Mouse (Mus musculus): ENCODE measurements around the gene Dapk1.
A peak's percentile ranks its signal among the peaks of the same experiment; 100 is the strongest.
"Not testable (repeated sequence)": the region's sequence is repeated elsewhere in the genome, so short reads cannot be mapped to it uniquely, and the experiment has no call there.

The Dapk1 gene

DNA sequence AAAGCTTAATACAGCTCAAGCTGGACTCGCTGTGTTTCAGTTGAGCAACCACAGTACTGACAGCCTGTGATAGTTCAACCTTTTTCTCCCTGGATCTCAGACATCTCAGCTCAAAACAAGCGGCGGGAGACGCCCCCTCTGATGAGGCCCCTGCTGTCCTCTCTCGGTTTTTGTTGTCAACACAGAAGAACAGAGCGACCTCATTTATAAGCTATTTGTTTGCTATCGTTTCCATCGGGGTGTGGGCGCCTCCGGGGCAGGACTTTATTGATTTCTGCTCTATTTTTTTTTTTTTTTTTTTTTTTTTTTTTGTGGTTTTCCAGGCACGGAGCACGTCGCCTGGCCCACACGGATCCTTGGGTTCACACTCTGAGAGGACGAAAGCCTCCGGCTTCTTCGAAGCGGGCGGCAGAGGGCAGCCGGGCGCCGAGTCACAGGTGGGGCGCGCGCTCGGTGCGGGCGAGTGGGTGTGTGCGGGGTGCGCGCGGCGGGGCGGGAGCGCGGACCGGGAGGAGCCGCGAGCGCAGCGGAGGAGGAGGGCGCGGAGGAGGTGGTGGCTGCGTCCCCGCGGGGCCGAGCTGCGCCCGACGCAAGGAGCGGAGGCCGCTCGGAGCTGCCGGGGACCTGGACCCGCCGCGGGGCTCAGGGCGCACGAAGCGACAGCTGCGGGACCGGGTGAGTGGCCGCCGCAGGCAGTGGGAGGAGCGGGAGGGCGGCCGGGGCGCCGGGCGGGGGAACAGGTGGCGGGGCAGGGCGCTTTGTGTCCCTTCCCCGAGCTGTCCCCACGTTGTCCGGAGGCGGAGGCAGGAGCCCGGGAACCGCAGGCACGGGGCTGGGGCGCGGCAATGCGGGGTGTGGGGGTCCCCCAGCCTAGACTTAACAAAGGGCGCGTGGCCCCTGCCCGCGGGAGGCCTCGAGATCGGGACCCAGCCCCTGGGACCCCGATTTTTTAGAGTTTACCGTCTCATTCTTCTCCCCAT lies at the start of gene Dapk1:
Dapk1 (plus strand) TSS at position 512 of the 980 bp plus-strand sequence.
- DNase-seq, result peak; percentile 84

DNA sequence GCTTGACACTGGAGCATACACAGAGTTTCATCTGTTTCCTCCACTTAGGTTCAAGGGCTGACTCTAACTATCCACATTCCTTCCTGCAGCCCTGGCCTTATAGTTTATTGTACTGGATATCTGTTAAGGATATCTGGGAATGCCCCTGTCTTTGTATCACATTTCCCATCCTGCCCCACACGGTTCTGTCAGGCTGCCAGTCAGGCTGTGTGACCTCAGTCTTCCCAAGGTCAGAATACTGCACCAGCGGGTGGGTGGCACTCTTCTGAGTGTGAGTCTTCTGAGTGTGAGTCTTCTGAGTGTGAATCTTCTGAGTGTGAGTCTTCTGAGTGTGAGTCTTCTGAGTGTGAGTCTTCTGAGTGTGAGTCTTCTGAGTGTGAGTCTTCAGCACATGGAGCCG lies 48.4 kb upstream of the Dapk1 start:
- no peak for DNase-seq

DNA sequence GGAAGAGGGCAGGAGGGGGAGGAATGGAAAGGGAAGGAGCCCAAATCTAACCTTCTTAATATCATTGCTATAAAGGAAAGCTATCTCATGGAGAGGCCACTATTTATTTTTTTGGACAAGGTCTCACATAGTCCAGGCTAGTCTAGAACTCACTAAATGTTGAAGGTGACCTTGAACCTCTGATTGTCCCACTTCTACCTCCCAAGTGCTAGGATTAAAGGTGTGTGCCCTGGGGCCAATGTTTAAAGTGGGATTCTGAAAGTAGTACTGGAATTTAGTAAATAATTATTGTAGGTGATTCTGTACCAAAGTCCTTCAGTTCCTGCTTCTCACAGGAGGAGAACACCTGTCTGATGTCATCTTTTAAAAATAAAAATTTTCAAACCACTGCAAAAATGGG lies 45.3 kb upstream of the Dapk1 start:
- DNase-seq, result no peak

GRCm38 (mm10) chr13:60556911-60557310 lies 44.8 kb upstream of the Dapk1 start:
- no peak for DNase-seq

GRCm38 (mm10) chr13:60564303-60564702 lies 37.4 kb upstream of the Dapk1 start:
- no peak for DNase-seq

GRCm38 (mm10) chr13:60568934-60569548 lies 32.7 kb upstream of the Dapk1 start:
- DNase-seq, result no peak

- no peak for DNase-seq
Measured at GRCm38 (mm10) chr13:60569549-60569941, 32.2 kb upstream of the Dapk1 start.

GRCm38 (mm10) chr13:60573541-60573940 lies 28.2 kb upstream of the Dapk1 start:
- DNase-seq, result no peak

DNA sequence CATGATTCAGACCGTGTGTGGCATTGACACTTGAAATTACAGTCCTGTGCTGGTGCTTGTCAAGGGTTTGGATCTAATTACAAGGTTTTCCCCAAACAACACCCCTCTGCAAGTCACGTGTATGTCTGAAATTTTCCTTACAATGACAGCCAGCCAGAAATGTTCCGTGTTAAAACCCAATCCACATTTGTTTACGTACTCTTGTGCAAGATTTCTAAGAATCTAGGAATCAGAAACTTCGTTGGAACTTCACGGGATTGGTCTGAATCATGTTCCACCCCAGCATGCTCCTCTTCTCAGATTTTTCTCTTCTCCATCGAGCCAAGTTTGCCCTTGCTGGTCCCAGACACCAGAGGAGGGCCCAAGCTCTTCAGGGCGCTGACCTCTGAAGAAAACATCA lies 27.8 kb upstream of the Dapk1 start:
- DNase-seq, result no peak

GRCm38 (mm10) chr13:60578541-60578940 lies 23.2 kb upstream of the Dapk1 start:
- no peak for DNase-seq

- DNase-seq, result no peak
Measured at GRCm38 (mm10) chr13:60594866-60595265, 6.9 kb upstream of the Dapk1 start.

DNA sequence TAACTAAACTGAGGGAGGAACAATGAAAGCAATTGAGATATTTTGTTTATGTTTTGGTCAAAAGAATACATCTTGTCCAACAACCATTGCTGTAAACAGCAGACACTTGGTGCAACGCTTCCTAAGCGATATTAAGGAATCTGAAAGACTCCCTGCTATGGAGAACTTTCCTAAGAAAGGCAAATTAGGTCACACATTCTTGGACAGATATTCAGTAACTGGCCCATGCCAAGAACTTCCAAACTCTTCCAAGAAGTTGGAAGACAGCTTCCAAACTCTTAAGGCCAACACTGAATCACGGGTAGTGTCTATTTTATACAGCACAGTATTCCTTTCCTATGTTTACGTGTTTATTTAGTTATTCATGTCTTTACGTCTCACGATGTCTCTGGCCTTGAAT lies 6.2 kb upstream of the Dapk1 start:
- DNase-seq, result no peak

DNA sequence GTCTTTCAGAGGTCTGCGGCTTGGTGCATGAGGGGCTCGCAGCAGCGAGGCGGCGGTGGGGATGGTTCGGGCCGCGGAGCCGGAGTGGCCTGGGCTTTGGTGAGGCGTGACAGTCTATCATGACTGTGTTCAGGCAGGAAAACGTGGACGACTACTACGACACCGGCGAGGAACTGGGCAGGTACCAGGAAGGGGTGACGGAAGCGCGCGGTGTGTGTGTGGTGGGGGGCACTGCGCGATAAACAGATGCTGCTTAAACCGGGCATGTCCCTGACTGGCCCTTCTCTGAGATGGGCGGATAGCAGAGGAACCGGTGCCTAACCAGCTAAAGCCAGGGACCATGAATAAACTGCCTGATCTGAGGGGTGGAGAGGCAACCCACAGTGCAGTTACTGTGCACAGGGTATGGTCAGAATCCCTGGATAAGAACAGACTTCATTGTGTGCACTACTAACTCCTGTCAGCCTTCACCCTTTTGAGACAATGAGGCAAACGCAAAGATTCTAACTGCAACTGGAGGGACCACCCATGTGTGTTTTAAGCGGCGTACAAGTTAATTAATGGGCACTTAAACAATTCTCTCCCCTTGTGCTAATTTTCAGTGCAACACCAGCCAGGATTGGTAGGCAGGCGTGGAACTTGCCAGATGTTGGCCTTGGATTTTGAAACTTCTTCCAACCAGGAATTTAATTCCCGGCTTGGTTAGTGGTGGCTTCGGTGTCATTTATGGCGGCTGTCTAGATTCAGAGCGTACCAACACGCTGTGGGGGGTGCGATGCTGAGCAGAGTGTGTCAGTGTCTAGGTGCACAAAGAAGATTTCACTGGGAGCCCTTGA lies 887 bp downstream of the Dapk1 start:
- no peak for DNase-seq

DNA sequence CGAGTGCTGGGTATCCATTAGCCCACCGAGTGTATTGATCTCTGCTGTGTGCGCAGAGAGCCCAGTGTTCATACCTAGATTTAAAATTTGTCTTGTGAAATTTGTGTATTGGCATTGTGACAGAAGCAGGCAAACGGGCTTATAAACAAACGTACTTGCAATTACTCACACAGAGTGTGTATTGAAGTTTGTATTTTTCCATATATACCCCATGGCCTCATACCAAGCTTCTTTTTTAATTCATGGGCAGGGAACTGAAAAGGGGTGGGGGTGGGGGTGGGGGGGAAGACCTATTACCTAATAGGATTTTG lies 1.5 kb downstream of the Dapk1 start:
- no peak for DNase-seq

GRCm38 (mm10) chr13:60607411-60607810 lies 5.7 kb downstream of the Dapk1 start:
- DNase-seq, result no peak

DNA sequence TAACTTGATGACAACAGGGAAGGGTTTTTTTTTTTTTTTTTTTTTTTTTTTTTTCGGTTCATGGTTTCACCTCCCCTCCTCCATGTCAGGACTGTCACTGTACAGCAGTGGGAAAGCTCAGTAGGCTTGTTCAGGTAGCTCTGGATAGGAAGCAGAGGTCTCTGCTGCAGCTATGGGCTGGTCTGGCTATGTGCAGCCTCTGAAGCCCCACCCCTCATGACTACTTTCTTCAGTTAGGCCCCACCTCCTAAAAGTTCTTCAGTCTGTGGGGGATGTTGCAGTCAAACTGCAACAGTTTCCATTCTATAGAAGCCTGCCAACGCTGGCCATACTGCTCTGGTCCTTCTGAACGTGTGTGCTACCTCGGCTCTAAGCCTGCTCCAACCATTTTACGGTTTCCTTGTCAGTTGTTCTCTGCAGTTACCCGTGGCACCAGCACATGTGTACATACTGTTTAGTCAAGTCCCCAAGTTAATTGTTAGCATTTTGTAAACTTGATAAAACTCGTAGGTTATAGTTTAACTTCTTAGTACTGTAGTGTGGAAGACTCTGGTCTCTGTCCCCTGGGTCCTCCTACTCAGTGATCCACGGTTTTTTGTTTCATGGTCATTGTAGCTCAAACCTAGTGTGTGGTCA lies 6.8 kb downstream of the Dapk1 start:
- DNase-seq, result no peak

DNA sequence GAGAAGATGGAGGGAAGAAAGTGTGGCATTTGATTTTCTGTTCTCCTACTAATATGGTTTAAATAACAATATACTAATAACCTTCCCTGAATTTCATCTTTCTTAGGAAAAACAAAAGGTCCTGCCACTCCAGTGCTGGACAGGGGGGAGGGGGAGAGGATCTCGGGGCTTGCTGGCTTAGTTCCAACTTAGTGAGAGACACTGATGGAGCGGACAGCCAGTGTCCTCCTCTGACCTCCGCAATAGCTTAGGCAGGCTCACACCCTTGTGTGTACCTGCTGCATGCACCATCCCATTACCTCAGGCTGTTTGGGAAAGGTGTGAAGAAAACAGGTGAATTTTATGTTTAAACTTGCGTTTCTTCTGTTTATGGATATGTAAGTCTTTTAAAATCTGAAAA lies 7.5 kb downstream of the Dapk1 start:
- DNase-seq, result no peak

GRCm38 (mm10) chr13:60610558-60610957 lies 8.8 kb downstream of the Dapk1 start:
- no peak for DNase-seq

DNA sequence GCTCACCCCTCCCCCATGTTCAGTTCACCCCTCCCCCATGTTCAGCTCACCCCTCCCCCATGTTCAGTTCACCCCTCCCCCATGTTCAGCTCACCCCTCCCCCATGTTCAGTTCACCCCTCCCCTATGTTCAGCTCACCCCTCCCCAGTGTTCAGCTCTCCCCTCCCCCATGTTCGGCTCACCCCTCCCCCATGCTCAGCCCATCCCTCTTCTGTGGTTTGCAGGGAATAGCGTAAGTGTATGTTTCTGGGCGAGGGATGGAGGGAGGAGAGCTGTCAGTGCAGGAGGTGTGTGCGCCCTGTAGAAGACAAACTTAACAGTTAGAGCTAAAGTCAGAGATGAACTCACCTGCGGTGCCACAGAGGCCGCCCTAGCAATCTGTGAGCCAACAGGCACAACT lies 9.2 kb downstream of the Dapk1 start:
- not testable (repeated sequence) for DNase-seq

GRCm38 (mm10) chr13:60612160-60612559 lies 10.4 kb downstream of the Dapk1 start:
- no peak for DNase-seq

GRCm38 (mm10) chr13:60614154-60614553 lies 12.4 kb downstream of the Dapk1 start:
- DNase-seq, result peak; percentile 60

- no peak for DNase-seq
Measured at GRCm38 (mm10) chr13:60615057-60615650, 13.4 kb downstream of the Dapk1 start.

- DNase-seq, result no peak
Measured at GRCm38 (mm10) chr13:60616036-60616435, 14.3 kb downstream of the Dapk1 start.
